Mouse (Mus musculus): ENCODE results near the gene Sema4d. TPM values are rescaled to one million over a fixed set of nuclear protein-coding genes. Genes with fewer than 3 reads are reported as not detected.
"Not testable (repeated sequence)": the region's sequence is repeated elsewhere in the genome, so short reads cannot be mapped to it uniquely, and the experiment has no call there.

The Sema4d gene
- total RNA-seq, 1 experiment from 2014 or later = 16.9 TPM

DNA sequence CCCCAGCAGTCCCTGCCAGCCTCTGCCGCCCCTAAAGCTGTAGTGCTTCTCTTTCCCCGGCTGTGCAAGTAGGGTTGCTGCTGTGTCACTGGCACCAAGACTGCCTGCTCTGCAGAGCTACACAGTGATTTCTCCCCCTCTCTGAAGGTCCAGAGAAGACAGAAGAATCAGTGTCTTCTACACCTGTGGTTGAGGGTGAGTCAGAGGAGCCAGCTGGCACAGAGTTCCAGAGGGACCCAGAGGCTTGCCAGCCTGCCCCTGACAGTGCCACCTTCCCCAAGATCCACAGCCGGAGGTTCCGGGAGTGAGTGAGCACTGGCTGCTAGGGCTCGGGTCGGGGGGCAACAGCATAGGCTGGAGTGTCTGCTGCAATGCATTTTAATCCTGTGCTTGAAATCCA, 114.9 kb downstream of the Sema4d start:
- no peak for ATAC-seq (replicated peaks in 1 of 2; ENCODE audit: insufficient read depth in 1 of 2, low FRiP score in 2 of 2, low TSS enrichment in 1 of 2, low read depth in 1 of 2, poor library complexity in 2 of 2, severe bottlenecking in 2 of 2)

DNA sequence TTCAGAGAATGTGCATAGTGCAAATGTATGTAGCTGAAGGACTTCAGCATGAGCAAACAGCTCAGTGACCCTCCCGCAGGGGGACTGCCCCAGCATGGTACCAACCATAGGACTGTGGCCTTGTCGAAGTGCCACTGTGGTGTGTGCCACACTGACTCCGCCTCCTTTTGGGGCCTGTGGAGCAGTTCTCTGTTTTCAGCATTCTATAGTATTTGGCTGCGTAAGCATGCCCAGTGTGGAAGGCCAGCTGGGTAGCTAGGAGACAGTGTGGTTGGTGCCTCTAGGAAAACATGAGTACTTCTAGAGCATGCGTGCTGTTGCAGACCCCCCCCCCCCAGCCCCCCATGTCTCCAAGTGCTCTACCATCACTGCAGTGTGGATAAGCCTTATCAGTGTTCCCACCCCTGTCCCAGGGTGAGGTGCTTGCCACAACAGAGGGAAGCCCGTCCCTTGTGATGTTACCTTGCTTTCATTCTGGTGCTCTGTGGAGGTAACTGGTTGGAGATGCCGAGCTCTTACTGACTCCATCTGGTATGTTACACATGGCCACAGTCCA, 115.8 kb downstream of the Sema4d start:
- no peak; a peak in 1 of 4 replicates for ATAC-seq (replicated peaks in 1 of 2; ENCODE audit: insufficient read depth in 1 of 2, low FRiP score in 2 of 2, low TSS enrichment in 1 of 2, low read depth in 1 of 2, poor library complexity in 2 of 2, severe bottlenecking in 2 of 2)

DNA sequence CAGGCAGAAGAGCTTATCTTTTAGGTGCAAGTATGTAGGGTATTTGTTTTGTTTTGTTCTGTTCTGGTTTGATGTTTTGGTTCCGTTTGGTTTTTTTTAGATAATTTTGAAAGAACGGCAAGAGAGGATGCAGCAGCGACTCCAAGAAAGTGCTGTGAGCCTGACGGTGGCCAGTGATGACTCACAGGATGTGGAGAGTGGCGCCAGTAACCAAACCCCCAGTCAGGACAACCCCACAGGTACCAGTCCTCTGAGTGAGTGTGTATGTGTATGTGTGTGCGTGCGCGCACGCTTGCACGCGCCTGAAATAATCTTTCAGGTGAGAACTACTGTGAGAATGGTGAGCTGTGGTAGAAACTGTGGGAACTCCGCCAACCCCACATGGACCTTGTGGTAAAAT, 116.5 kb downstream of the Sema4d start:
- no peak for ATAC-seq (replicated peaks in 1 of 2; ENCODE audit: insufficient read depth in 1 of 2, low FRiP score in 2 of 2, low TSS enrichment in 1 of 2, low read depth in 1 of 2, poor library complexity in 2 of 2, severe bottlenecking in 2 of 2)

DNA sequence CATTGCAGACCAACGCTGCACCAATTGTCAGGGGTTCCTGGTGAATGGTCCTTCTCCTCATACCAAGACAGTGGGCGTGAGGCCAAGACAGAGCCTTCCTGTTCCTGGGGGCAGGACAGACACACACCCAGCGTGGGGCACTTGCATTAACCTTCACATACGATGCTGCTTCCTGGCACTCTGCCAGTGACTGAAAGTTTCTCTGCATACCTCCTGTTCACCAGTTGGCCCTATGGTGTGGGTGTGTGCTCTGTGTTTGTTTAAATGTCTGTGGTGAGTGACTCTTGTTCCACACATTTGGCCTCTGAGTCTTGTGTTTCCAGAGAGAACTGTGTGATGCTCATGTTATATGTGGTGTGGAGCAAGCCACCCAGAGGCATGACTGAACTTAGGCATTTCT, 116.9 kb downstream of the Sema4d start:
- no peak for ATAC-seq (replicated peaks in 1 of 2; ENCODE audit: insufficient read depth in 1 of 2, low FRiP score in 2 of 2, low TSS enrichment in 1 of 2, low read depth in 1 of 2, poor library complexity in 2 of 2, severe bottlenecking in 2 of 2)

DNA sequence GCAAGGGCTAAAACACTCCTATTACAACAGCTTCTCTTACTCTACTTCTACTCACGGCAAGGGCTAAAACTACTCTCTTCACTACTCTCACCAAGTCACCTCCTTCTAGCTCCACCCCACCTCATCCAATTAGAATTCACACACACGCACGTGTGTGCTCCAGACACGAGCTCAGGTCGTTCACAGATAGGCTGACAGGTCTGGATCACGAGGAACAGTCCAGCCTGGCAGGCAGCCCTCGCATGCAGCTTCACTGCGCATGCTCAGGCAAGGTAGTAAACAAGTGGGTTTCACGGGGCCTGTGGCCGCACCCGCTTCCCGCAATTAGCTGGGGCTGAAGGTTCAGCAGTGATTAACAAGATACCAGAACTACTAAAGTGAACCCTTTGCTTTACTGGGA, 125.4 kb downstream of the Sema4d start:
- not testable (repeated sequence) for ATAC-seq (replicated peaks in 1 of 2; ENCODE audit: insufficient read depth in 1 of 2, low FRiP score in 2 of 2, low TSS enrichment in 1 of 2, low read depth in 1 of 2, poor library complexity in 2 of 2, severe bottlenecking in 2 of 2)

DNA sequence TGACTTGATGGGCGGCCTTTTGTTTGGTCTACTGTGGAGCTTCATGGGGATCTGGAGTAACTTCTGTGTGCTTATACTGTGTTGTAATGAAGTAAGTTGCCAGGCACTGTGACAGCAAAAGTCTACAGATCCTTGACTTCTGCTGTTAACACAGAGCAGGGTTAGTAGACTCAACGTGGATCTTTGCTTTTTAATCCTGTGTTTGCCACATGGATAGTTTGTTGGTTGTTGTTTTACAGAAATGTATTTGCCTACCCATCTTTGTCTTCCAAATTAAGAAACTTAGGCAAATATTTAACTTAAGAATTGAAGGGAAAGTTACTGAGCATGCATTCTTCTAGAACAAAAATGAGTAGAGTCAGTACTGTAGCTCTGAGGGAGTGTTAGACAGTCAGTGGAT, 130.0 kb downstream of the Sema4d start:
- ATAC-seq (replicated peaks in 1 of 2; ENCODE audit: insufficient read depth in 1 of 2, low FRiP score in 2 of 2, low TSS enrichment in 1 of 2, low read depth in 1 of 2, poor library complexity in 2 of 2, severe bottlenecking in 2 of 2) = no peak

DNA sequence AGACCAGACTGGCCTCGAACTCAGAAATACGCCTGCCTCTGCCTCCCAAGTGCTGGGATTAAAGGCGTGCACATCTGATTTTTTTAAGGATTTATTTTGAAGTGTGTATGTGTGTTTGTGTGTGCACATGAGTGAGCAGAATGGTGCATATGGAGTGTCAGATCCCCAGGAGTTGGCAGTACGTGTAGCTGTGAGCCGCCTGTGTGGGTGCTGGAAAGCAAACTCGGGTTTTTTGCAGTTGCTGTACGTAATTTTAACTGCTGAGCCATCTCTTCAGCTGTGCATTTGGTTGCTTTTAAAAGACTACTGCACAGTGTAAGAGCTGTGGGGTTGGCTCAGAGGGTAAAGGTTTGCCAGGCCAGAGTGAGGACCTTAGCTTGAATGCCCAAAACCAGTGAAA, 134.0 kb downstream of the Sema4d start:
- no peak for ATAC-seq (replicated peaks in 1 of 2; ENCODE audit: insufficient read depth in 1 of 2, low FRiP score in 2 of 2, low TSS enrichment in 1 of 2, low read depth in 1 of 2, poor library complexity in 2 of 2, severe bottlenecking in 2 of 2)

DNA sequence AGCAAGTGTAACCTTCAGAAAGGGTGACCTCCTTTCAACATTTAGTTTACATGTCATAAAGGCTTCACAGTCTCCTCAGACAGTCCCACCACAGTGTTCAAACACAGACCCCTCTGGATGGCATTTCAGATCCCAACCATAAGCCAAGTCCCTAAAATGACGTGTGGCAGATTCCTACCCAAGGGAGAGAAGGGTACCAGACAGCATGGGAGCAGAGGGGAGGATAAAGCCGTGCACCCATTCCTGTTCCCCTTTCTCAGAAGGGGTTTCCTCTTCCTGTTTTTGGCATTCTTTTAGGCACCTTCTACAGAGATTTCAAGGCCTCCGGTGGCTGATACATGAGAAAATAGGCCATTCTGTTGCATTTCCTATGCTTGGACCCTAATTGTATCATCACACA, 135.5 kb downstream of the Sema4d start:
- ATAC-seq (replicated peaks in 1 of 2; ENCODE audit: insufficient read depth in 1 of 2, low FRiP score in 2 of 2, low TSS enrichment in 1 of 2, low read depth in 1 of 2, poor library complexity in 2 of 2, severe bottlenecking in 2 of 2) = no peak

DNA sequence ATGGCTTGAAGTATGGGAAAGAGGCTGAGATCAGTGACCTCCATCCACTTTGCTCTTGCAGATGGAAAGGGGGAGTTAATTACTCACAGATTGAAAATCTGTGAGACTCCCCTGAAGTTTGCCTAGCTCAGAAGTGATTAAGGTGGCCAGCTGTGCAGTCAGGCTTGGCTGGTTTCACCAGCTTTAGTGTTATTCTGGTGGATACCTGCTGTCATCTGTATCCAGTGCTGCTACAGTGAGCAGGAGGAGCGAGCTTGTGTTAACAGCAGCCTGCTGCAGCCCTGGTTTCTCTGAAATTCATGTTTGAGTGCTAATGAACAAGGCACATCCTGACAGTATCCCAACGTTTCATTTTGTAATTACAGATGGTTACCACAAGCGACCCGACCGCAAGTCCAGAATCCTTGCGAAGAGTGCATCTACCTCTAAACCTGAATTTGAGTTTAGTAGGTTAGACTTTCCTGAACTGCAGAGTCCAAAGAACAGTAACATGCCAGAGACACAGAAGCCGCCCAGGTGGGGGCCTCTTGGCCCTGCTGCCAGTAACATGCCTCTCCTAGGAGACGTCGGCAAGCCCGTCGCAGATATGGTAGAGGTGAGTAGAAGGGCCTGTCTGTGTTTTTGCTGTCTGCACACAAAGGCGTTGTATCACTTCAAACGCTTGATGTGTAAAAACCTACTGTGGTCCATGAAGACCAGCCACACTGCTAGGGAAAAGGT, 136.9 kb downstream of the Sema4d start:
- ATAC-seq (replicated peaks in 1 of 2; ENCODE audit: insufficient read depth in 1 of 2, low FRiP score in 2 of 2, low TSS enrichment in 1 of 2, low read depth in 1 of 2, poor library complexity in 2 of 2, severe bottlenecking in 2 of 2) = no peak

DNA sequence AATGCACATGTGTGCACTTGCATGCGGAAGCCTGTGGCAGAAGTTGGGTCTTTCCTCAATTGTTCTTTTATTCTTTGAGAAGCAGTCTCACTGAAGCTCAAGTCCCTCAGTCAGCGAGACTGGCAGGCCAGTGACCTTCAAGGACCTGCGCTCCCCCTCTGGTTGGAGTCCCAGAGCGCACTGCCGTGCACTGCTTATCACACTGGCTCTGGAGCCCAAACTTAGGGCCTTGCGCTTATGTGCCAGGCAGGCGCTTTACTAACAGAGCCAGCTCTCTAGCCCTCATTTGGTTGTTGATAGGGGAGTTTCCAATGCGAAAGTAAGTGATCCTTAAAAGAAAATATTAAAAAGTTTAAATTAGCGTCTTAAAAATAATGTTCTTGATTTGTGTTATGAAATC, 139.6 kb downstream of the Sema4d start:
- no peak for ATAC-seq (replicated peaks in 1 of 2; ENCODE audit: insufficient read depth in 1 of 2, low FRiP score in 2 of 2, low TSS enrichment in 1 of 2, low read depth in 1 of 2, poor library complexity in 2 of 2, severe bottlenecking in 2 of 2)

DNA sequence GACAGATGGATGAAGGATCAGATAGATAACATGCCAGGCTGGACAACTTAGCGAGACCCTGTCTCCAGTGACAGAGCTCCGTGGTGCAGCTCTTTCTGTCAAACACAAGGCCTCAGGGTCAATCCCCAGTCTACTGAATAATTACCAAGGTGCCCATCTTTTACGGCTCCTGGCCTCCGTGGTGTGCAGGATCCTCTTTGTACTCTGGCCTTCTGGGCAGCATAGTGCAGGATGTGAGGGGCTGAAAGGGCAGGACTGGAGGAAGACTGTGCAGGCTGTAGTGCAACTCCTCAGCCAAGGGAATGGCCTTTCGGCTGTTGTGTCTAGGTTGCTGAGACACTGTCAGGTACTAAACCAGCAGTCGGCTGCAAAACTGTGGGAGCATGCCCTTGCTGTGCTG, 140.4 kb downstream of the Sema4d start:
- ATAC-seq (replicated peaks in 1 of 2; ENCODE audit: insufficient read depth in 1 of 2, low FRiP score in 2 of 2, low TSS enrichment in 1 of 2, low read depth in 1 of 2, poor library complexity in 2 of 2, severe bottlenecking in 2 of 2) = no peak

DNA sequence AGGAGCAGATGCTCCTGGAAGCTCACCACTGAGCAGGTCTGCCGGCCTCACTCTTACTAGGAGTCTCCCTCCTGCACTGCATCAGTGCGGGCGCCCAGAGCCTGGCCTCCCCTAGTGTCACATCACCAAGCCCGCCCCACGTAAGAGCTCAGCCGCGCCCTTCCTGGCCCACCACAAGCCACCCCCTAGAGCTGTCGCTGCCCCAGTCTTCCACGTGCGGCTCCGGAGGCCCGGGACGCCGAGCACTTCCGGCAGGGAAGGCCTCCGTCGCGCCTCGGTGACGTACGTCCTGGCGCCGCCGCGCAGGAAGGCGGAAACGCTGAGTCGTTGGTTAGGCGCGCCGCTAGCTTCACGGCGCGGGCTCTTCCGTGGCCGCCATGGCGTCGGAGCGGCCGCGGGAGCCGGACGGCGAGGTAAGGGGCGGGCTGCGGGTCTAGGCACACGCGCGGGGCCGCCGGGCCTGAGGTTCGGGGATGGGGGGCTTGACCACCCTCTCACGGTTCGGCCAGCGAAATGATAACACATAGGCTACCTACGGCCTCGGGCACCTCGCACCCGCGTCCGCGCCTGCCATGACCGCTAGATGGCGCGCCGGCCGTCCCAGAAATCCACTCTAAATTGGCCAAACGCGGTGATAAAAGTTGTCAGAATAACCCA, 142.0 kb downstream of the Sema4d start, which contains the start of gene Secisbp2:
Secisbp2 (plus strand) TSS at position 290 of the 657 bp plus-strand sequence.
- ATAC-seq (replicated peaks in 1 of 2; ENCODE audit: insufficient read depth in 1 of 2, low FRiP score in 2 of 2, low TSS enrichment in 1 of 2, low read depth in 1 of 2, poor library complexity in 2 of 2, severe bottlenecking in 2 of 2) = peak; percentile 86 to 93

DNA sequence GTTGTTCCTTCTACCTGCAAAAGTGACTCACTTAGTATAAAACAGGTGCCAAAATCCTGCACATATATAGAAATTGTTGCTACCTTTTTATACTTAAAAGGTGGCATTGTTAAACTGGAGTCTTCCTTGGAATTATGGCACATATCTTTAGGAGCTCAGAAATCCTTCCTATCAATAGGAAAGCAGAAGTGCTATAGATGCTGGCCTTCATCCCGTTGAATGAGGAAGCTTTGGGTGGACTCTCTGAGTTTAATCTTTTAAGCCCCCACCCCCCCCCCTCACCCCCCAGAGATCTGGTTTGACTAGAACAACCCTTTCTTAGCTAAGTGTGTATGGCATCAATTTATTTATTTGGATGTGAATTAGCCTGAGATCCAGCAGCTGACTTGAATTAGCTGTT, 143.8 kb downstream of the Sema4d start:
- ATAC-seq (replicated peaks in 1 of 2; ENCODE audit: insufficient read depth in 1 of 2, low FRiP score in 2 of 2, low TSS enrichment in 1 of 2, low read depth in 1 of 2, poor library complexity in 2 of 2, severe bottlenecking in 2 of 2) = no peak

DNA sequence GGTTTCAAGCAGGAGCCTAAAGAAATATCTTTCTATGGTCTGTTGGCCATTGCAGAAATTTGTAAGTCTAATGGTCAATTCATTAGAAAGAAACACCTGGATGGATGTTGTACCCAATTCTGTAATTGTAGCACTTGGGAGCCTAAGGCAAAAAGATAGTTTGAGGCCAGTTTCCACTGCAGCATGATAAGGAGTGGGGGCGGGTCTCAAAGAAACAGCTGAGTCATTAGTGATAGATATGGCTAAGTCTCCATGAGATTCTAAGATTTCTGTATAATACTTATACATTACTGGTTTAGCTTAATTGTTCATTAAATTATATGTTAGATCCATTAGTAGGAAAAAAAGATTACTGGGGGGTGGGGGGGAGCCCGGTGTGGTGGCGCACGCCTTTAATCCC, 145.3 kb downstream of the Sema4d start:
- no peak for ATAC-seq (replicated peaks in 1 of 2; ENCODE audit: insufficient read depth in 1 of 2, low FRiP score in 2 of 2, low TSS enrichment in 1 of 2, low read depth in 1 of 2, poor library complexity in 2 of 2, severe bottlenecking in 2 of 2)

DNA sequence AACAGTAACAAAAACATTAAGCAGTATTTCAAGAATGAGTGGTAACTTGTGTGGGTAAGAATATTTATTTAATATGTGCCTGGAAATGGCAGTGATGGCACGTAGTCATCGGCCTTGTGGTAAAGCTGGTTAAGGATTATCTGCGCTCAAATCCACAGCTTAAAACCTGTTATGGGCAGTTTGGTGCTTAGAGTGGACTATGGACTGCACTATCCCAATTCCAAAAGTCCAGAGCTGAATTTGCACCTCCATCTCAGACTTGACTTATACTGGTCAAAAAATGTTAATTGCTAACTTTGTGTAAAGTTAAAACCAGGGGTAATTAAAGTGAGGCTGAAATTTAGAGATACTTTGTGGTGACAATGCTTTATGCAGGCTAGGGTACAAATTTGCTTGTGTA, 145.8 kb downstream of the Sema4d start:
- no peak for ATAC-seq (replicated peaks in 1 of 2; ENCODE audit: insufficient read depth in 1 of 2, low FRiP score in 2 of 2, low TSS enrichment in 1 of 2, low read depth in 1 of 2, poor library complexity in 2 of 2, severe bottlenecking in 2 of 2)

DNA sequence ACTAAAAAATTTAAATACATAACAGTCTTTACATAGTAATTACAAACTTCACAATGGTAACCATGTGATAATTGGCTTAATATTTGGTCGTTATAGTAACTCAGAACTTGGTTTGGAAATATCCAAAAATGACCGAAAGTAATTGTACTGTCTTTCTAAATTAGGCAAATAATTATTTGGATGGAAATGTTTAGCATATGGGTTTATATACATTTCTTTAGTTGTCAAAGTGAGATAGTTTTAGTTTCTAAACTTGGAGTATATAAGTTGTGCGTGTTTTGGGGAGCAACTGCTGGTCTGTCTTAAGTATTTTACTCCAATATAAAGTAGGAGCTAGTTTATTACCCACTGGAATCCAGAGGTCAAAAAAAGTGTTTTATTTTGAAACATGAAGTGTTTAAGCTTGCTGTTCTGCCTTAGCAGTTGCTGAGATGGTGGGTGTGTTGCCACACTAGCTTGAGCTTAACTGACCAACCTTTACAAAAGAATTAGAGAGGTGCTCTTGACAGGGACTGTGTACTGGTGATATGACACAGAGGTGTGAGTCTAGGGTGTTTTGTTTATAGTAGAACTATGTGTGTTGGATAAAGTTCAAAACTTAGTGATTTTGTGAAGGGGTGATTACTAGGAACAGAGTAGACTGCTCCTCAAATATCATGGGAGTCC, 147.1 kb downstream of the Sema4d start:
- no peak for ATAC-seq (replicated peaks in 1 of 2; ENCODE audit: insufficient read depth in 1 of 2, low FRiP score in 2 of 2, low TSS enrichment in 1 of 2, low read depth in 1 of 2, poor library complexity in 2 of 2, severe bottlenecking in 2 of 2)

DNA sequence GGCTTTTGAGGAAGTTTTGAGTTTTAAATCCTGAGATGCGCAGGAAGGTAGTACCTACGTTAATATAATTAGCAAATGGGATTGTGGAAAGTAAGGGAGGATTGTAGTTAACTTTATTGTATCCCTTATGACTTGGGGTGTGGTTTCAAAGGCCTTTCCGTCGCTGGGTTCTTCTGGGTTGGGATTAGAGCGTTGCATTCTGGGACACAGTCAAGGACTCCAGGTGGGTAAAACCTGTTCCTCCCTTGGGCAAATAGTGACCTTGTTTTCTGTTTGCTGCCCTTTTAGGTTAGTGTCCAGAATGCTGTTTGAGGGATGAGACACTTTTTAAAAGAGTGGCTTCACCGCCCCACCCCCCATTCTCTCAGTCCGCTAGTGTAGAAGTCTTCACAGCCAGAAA, 147.7 kb downstream of the Sema4d start:
- no peak for ATAC-seq (replicated peaks in 1 of 2; ENCODE audit: insufficient read depth in 1 of 2, low FRiP score in 2 of 2, low TSS enrichment in 1 of 2, low read depth in 1 of 2, poor library complexity in 2 of 2, severe bottlenecking in 2 of 2)

Measured in hematopoietic stem cell, adult 5-6 weeks (primary cell).